Mouse (Mus musculus) heart, embryonic 16.5 days (tissue): ENCODE measurements around the gene Gm973. TPM values are rescaled to one million over a fixed set of nuclear protein-coding genes. Genes with fewer than 3 reads are reported as not detected.

Experiments used
- ATAC-seq: fragments of 200-750 bp; cut with Nextera tagmentation; replicated peaks from 2 replicates; pipeline ENCODE4 v1.8.0; 2017; ENCODE audit warnings: moderate number of reproducible peaks; ENCODE audit not compliant: insufficient read depth, low FRiP score; ENCODE audit errors: extremely low read depth
- H3K27ac ChIP-seq: fragments of 300-500 bp; sonication (generic); 2 replicates; pipeline ENCODE4 v1.5.1; 2014; ENCODE audit warnings: mild to moderate bottlenecking, low read length, control low read depth, moderate library complexity
- H3K27me3 ChIP-seq: fragments of 300-500 bp; sonication (generic); 2 replicates; pipeline ENCODE4 v1.6.1; 2014; ENCODE audit warnings: low read length, mixed read lengths; ENCODE audit not compliant: control insufficient read depth, insufficient read depth
- H3K36me3 ChIP-seq: fragments of 300-500 bp; sonication (generic); 2 replicates; pipeline ENCODE4 v1.6.1; 2014; ENCODE audit not compliant: control insufficient read depth, insufficient read depth
- H3K4me1 ChIP-seq: fragments of 300-500 bp; sonication (generic); 2 replicates; pipeline ENCODE4 v1.6.1; 2014; ENCODE audit warnings: low read length, mixed read lengths; ENCODE audit not compliant: control insufficient read depth, insufficient read depth
- H3K4me2 ChIP-seq: fragments of 300-500 bp; sonication (generic); 2 replicates; pipeline ENCODE4 v1.6.1; 2014; ENCODE audit warnings: low read depth, mild to moderate bottlenecking, control low read depth, low read length
- H3K4me3 ChIP-seq: fragments of 300-500 bp; sonication (generic); 2 replicates; pipeline ENCODE4 v1.5.1; 2014; ENCODE audit warnings: mild to moderate bottlenecking, control low read depth, low read length
- H3K9ac ChIP-seq: fragments of 300-500 bp; sonication (generic); 2 replicates; pipeline ENCODE4 v1.6.1; 2014; ENCODE audit warnings: low read length, control low read depth
- H3K9me3 ChIP-seq: fragments of 300-500 bp; sonication (generic); replicated peaks from 2 replicates; pipeline ENCODE4 v1.6.1; 2016; ENCODE audit warnings: low read length; ENCODE audit not compliant: control insufficient read depth
- WGBS: fragments of 180-500 bp; shearing (Covaris S2); extraction: QIAGEN DNeasy Blood & Tissue Kit; methylation state at CpG from one replicate; pipeline ENCODE4 v1.1.7; 2014; 5-methylcytosine and 5-hydroxymethylcytosine counted together
- polyA plus RNA-seq: library from polyadenylated mRNA; unstranded; fragments of >200 nt; fragmentation: Nextera tagmentation; extraction: Ambion mirVana; gene quantifications from 2 replicates; pipeline ENCODE4 v1.2.1, GENCODE M21; 2015

Gene Gm973
- polyA plus RNA-seq, 1 experiment from 2014 or later, result 0.41 TPM

GRCm38 (mm10) chr1:59504302-59504700 lies 11.8 kb upstream of the Gm973 start:
- H3K9me3 ChIP-seq, result no peaks in the 10 kb centered on the region
- H3K27ac ChIP-seq, result no peak overlapping the region
- no peaks in the 10 kb centered on the region for H3K27me3 ChIP-seq
- 67% methylated on average over 2 of the region's 2 CpGs for WGBS
- H3K4me1 ChIP-seq, result peaks cover 4% of the 10 kb centered on the region; the same call in 1 of the 2 replicates
- H3K36me3 ChIP-seq, result no peaks in the 10 kb centered on the region
- no peak overlapping the region for H3K4me3 ChIP-seq
- no peak overlapping the region for H3K4me2 ChIP-seq
- ATAC-seq, result no peak
- no peak overlapping the region for H3K9ac ChIP-seq

- H3K9me3 ChIP-seq, result no peaks in the 10 kb centered on the region
- no peaks in the 10 kb centered on the region for H3K27me3 ChIP-seq
- H3K36me3 ChIP-seq, result no peaks in the 10 kb centered on the region
- ATAC-seq, result no peak
- WGBS, result 24% methylated on average over 17 of the region's 17 CpGs
- H3K4me3 ChIP-seq, result no peak overlapping the region
- H3K9ac ChIP-seq, result no peak overlapping the region
- no peak overlapping the region for H3K27ac ChIP-seq
- H3K4me1 ChIP-seq, result peaks cover 4% of the 10 kb centered on the region; the same call in 1 of the 2 replicates
- H3K4me2 ChIP-seq, result peak overlapping the region; percentile 51
Measured at GRCm38 (mm10) chr1:59508463-59509139, 7.5 kb upstream of the Gm973 start.

GRCm38 (mm10) chr1:59511566-59512270 lies 4.3 kb upstream of the Gm973 start:
- Histone ChIP-seq H3K4me1 (peaks cover 8% of the 10 kb centered on the region), H3K27ac (no peak overlapping the region), H3K36me3 (no peaks in the 10 kb centered on the region), H3K4me2 (no peak overlapping the region), H3K9me3 (no peaks in the 10 kb centered on the region), H3K4me3 (no peak overlapping the region), H3K27me3 (no peaks in the 10 kb centered on the region), H3K9ac (no peak overlapping the region)
- ATAC-seq, result no peak
- 67% methylated on average over 9 of the region's 9 CpGs for WGBS

- H3K4me2 ChIP-seq, result no peak overlapping the region; the same call in 1 of the 2 replicates
- H3K9ac ChIP-seq, result no peak overlapping the region
- no peak overlapping the region for H3K27ac ChIP-seq
- WGBS, result 42% methylated on average over 11 of the region's 11 CpGs
- H3K9me3 ChIP-seq, result no peaks in the 10 kb centered on the region
- no peak overlapping the region for H3K4me3 ChIP-seq
- peaks cover 11% of the 10 kb centered on the region for H3K4me1 ChIP-seq
- ATAC-seq, result no peak
- no peaks in the 10 kb centered on the region; the same call in 1 of the 2 replicates for H3K27me3 ChIP-seq
- no peaks in the 10 kb centered on the region for H3K36me3 ChIP-seq
Measured at GRCm38 (mm10) chr1:59520226-59520837, 4.3 kb downstream of the Gm973 start.

- WGBS, result 40% methylated on average over 1 of the region's 1 CpGs
- H3K4me2 ChIP-seq, result no peak overlapping the region
- no peak overlapping the region for H3K27ac ChIP-seq
- no peak overlapping the region for H3K4me3 ChIP-seq
- no peaks in the 10 kb centered on the region for H3K9me3 ChIP-seq
- no peaks in the 10 kb centered on the region for H3K27me3 ChIP-seq
- ATAC-seq, result no peak
- no peaks in the 10 kb centered on the region for H3K36me3 ChIP-seq
- H3K9ac ChIP-seq, result no peak overlapping the region
- peaks cover 5% of the 10 kb centered on the region; the same call in 1 of the 2 replicates for H3K4me1 ChIP-seq
Measured at GRCm38 (mm10) chr1:59522456-59522855, 6.4 kb downstream of the Gm973 start.

GRCm38 (mm10) chr1:59523378-59523958 lies 7.4 kb downstream of the Gm973 start:
- H3K36me3 ChIP-seq, result no peaks in the 10 kb centered on the region
- H3K9me3 ChIP-seq, result no peaks in the 10 kb centered on the region
- H3K4me1 ChIP-seq, result peaks cover 5% of the 10 kb centered on the region; the same call in 1 of the 2 replicates
- no peak for ATAC-seq
- WGBS, result 74% methylated on average over 5 of the region's 5 CpGs
- H3K9ac ChIP-seq, result no peak overlapping the region
- H3K27me3 ChIP-seq, result no peaks in the 10 kb centered on the region
- H3K4me2 ChIP-seq, result no peak overlapping the region
- H3K27ac ChIP-seq, result no peak overlapping the region
- H3K4me3 ChIP-seq, result no peak overlapping the region

GRCm38 (mm10) chr1:59524071-59524470 lies 8.0 kb downstream of the Gm973 start:
- 68% methylated on average over 2 of the region's 2 CpGs for WGBS
- Histone ChIP-seq H3K27me3 (no peaks in the 10 kb centered on the region), H3K4me1 (peaks cover 5% of the 10 kb centered on the region; the same call in 1 of the 2 replicates), H3K9me3 (no peaks in the 10 kb centered on the region), H3K4me2 (no peak overlapping the region), H3K4me3 (no peak overlapping the region), H3K27ac (no peak overlapping the region), H3K9ac (no peak overlapping the region), H3K36me3 (no peaks in the 10 kb centered on the region)
- no peak for ATAC-seq

GRCm38 (mm10) chr1:59524759-59525158 lies 8.7 kb downstream of the Gm973 start:
- 56% methylated on average over 3 of the region's 3 CpGs for WGBS

More at GRCm38 (mm10) chr1:59524759-59525158, 8.7 kb downstream of the Gm973 start:
- Histone ChIP-seq H3K27me3 (no peaks in the 10 kb centered on the region), H3K27ac (no peak overlapping the region), H3K9ac (no peak overlapping the region), H3K4me1 (peaks cover 5% of the 10 kb centered on the region; the same call in 1 of the 2 replicates), H3K4me3 (no peak overlapping the region), H3K4me2 (no peak overlapping the region), H3K9me3 (no peaks in the 10 kb centered on the region), H3K36me3 (no peaks in the 10 kb centered on the region)
- no peak for ATAC-seq
